Mouse (Mus musculus): ENCODE data around the gene Syna. TPM values are rescaled to one million over a fixed set of nuclear protein-coding genes. Genes with fewer than 3 reads are reported as not detected.

The Syna gene
- total RNA-seq, 2 experiments from 2014 or later, result 0.20 TPM; not detected in 1

DNA sequence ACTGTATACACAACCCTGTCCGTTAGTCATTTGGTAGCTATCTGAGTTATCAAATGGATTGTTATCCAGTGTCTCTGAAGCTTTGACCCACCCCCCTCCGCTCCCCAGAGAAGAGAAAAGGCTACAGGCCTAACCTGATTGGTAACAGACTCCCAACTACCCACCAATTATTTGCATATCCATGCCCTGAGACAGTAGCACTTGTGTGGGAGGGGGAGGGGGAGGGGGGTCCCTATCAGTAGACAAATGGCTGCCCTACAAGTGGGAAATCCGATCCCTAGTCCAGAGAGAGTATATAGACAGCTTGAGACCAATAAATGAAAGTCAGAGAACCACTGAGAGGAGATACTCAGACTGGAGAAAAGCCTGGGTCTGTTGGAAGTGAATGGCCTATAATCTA lies 8.1 kb upstream of the Syna start:
- DNase-seq (ENCODE audit: low spot score in 2 of 2), result no peak

GRCm38 (mm10) chr5:134567445-134567844 lies 7.5 kb upstream of the Syna start:
- no peak for DNase-seq (ENCODE audit: low spot score in 2 of 2)

GRCm38 (mm10) chr5:134565696-134566095 lies 5.7 kb upstream of the Syna start:
- no peak for DNase-seq (ENCODE audit: low spot score in 2 of 2)

DNA sequence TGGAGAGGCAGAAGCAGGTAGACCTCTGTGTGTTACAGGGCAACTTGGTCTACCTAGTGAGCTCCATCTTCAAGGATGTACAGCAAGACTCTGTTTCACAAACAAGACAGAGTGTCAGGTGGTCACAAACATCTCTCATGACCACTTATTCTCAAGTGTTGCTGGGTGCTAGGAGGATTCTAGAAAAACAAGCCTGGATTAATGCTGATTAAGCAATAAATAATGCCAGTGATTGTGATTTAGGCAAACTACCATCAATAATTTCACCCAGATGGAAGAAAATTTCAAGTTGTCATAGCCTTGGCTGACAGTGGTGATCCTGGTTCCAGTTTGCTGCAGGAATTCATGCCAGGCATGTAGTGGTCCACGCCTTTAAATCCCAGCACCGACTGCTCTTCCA lies 4.3 kb upstream of the Syna start:
- DNase-seq (ENCODE audit: low spot score in 2 of 2), result no peak

- DNase-seq (ENCODE audit: low spot score in 2 of 2), result no peak
Observed at GRCm38 (mm10) chr5:134560450-134561171, 640 bp upstream of the Syna start.

- DNase-seq (ENCODE audit: low spot score in 2 of 2), result peak in 1 of 2 experiments; percentile 48
Observed at GRCm38 (mm10) chr5:134555463-134556164, 4.4 kb downstream of the Syna start.

GRCm38 (mm10) chr5:134553951-134554546 lies 5.9 kb downstream of the Syna start:
- DNase-seq (ENCODE audit: low spot score in 2 of 2), result no peak

- peak; percentile 94 to 100 for DNase-seq (ENCODE audit: low spot score in 2 of 2)
Observed at GRCm38 (mm10) chr5:134552110-134552972, 7.6 kb downstream of the Syna start, which contains the start of gene Clip2. Gene Clip2, minus strand, starts transcription at chr5:134552434.

DNA sequence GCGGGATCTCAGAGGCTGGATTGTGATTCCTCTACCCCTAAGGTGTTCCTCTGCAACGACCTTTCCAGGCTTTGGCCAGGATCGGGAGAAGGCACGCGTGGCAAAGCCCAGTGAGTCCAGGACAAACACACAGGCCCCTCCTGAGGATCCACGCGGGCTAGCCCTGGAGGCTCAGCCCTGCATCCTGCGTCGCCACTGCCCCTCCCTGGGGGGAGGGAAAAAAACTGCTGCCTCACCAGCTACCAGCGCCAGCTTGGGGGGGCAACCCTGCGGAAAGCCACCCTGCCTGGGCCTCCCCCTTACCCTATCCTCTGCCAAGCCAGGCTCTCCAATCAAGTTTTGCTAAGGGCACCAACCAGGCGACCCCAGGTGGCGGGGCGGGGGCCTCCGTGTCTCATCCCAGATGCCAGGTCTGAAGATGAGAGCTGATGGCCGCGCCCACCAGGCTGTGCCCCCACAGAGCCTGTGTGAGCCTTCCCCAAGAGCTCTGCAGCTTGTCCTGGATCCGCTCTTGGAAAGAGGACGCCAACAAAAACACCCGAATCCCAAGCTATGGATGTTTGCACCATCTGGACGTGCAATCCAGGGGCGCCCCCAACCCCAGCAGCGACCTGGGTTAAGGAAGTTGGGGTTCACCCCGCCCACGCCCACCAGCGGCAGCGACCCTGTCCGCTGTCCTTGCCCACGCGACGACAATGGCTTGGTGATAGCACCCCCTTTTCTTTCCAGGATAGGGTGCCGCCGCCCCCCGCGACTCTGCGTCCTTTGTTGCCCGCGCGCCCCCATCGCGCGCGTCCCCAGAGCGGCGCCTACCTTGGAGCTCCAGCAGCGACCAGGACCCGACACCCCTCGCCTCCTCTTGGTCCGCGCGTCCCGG lies 8.5 kb downstream of the Syna start:
- no peak for DNase-seq (ENCODE audit: low spot score in 2 of 2)

GRCm38 (mm10) chr5:134550836-134551232 lies 9.1 kb downstream of the Syna start:
- DNase-seq (ENCODE audit: low spot score in 2 of 2), result no peak

DNA sequence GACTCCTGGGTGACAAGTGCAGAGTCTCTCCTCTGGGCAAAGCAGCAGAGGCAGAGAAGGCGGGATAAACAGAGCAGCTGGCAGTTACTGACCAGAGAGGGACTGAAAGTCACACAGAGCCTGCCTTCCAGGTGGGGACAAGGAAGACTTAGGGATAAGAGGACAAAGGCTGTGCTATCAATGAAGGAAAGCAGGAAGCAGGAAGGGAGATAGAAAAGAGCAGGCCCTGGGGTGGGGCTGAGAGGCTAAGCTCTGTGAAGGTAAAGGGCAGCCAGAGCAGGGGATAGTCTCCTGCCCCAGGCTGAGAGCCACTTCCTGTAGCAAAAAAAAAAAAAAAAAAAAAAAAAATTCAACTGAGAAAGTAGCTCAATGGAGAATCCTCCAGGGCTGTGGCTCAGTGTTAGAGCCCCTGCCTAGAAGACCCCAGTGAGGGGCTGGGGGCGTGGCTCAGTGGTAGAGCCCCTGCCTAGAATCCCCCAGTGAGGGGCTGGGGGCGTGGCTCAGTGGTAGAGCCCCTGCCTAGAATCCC lies 10.3 kb downstream of the Syna start:
- DNase-seq (ENCODE audit: low spot score in 2 of 2), result no peak

DNA sequence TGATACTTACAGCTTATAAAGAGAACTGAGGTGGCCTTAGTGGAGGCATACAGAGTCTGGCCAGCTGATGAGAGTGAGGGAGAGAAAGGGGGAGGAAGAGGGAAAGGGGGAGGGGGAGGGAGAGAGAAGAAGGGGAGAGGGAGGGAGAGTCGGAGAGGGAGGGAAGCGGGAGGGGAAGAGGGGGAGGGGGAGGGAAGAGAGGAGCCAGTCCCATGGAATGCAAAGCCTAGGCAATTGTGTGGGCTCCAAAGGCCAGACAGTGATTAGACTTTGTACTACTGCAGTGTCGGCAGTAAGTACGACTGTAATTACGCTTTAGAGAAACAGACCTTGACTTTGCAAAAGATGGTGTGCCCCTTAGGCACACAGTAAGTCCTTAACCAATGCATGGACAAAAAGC lies 11.7 kb downstream of the Syna start:
- DNase-seq (ENCODE audit: low spot score in 2 of 2), result no peak

DNA sequence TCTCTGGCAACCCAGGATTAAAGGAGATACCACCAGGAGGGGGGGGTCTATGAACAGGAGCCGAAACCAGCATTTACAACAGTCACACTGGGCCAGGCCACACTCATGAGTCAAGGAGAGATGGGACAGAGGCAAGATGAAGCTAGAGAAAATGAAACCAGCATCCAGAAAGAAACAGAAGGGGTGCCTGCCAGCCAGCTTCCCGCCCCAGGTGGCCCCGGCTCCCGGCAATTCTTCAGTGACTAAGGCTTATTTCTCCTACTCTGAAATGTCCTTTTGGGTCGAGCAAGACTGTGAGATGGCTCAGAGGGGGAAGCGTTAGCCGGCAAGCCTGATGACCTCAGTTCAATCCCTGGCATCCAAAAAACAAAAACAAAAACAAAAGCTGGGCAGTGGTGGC lies 13.2 kb downstream of the Syna start:
- no peak for DNase-seq (ENCODE audit: low spot score in 2 of 2)

GRCm38 (mm10) chr5:134545242-134545629 lies 14.7 kb downstream of the Syna start:
- DNase-seq (ENCODE audit: low spot score in 2 of 2), result no peak

DNA sequence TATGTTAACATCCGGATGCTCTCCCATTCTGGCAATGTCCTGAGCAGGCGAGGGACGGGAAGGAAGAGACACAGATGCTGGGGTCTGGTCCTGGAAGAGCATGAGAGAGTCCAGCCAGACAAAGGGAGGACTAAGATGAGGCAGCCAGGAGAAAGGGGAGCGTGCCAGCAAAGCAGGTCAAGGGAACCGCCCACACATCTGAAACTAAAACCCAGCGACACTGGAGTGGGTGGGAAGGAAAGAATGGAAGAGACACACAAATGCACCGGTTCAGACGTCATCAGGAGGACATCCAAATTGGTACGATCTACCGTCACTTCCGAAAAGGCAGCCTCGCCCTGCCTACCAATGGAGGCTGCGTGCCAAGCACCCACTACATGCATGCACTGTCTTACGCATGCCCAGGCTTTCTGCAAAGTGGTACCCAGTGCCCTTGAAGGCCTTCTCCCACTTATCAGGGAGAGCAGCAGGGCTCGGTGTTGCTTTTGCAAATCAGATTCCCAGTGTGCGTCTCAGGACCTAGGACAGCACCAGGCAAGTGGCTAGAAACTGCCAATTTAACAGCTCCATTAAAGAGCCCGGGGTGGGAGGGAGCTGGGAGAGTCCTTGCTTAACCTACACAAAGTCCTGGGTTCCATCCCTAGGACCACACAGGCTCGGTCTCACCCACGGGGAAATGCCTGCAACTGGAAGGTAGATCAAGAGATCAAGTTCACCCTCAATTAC lies 15.3 kb downstream of the Syna start:
- no peak for DNase-seq (ENCODE audit: low spot score in 2 of 2)

- DNase-seq (ENCODE audit: low spot score in 2 of 2), result no peak
Observed at GRCm38 (mm10) chr5:134541640-134542039, 18.3 kb downstream of the Syna start.

- no peak for DNase-seq (ENCODE audit: low spot score in 2 of 2)
Observed at GRCm38 (mm10) chr5:134540881-134541280, 19.1 kb downstream of the Syna start.

DNA sequence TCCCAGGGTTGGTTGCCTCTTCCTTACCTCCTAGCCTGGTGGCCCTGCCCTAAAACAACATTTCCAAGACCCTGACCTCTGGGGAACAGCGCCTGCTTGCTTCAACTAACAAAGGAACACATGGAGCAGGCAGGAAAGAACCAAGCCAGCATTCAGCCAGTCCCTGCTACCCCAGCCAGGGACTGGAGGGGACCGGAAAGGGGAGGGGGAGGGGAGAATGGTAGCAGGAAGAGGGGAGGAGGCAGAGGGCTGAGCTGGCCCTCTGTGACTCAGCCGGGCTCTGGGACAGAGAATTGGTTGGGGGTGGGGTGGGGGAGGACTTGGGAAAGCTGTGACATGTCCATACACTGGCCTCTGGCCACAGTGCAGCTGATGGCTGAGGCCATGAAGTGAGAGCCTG lies 20.1 kb downstream of the Syna start:
- DNase-seq (ENCODE audit: low spot score in 2 of 2), result peak in 1 of 2 experiments; percentile 42

DNA sequence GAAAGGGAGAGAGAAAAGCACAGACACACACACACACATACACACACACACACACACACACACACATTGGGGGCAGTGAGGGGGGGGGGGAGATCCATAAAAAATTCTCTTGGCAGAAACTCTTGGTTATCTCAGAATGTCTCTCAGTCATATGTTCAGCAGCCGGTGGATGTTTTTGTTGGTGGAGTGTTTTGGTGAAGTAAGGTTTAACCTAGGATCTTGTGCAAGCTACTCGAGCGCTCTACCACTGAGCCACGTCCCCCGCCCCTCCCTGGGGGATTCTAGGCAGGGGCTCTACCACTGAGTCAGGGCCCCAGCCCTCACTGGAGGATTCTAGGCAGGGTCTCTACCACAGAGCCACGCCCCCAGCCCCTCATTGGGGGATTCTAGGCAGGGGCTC lies 23.9 kb downstream of the Syna start:
- no peak for DNase-seq (ENCODE audit: low spot score in 2 of 2)
